ENCODE assay signal across 20 mouse cellular contexts in genomic region chr5:123046916-123047315, GRCm38 (mm10). TPM values are rescaled to one million over a fixed set of nuclear protein-coding genes. Genes with fewer than 3 reads are reported as not detected.
"Had no signal": no experiment of that assay in that cellular context is flagged by ENCODE, and none has a peak within 500 bp of the region (broad histone marks: within the 10 kb centered on the region; RNA-seq: fewer than 3 reads in every experiment).

Gene Morn3 (minus strand): TSS chr5:123047016.

- H3K4me3 ChIP-seq: layer of hippocampus, adult 2 months; limb, embryonic 10.5 days; limb, embryonic 13.5 days; liver, embryonic 12.5 days; liver, embryonic 15.5 days; midbrain, embryonic 12.5 days; midbrain, embryonic 15.5 days had no signal

- H3K4me2 ChIP-seq: limb, embryonic 13.5 days; liver, embryonic 12.5 days; liver, embryonic 15.5 days; midbrain, embryonic 12.5 days; midbrain, embryonic 15.5 days had no signal

- H3K9me3 ChIP-seq: limb, embryonic 10.5 days; limb, embryonic 13.5 days; liver, embryonic 15.5 days; midbrain, embryonic 12.5 days; midbrain, embryonic 15.5 days had no signal

- H3K27ac ChIP-seq: layer of hippocampus, adult 2 months; limb, embryonic 10.5 days; limb, embryonic 13.5 days; liver, embryonic 12.5 days; liver, embryonic 15.5 days; macrophage; midbrain, embryonic 12.5 days; midbrain, embryonic 15.5 days had no signal

- H3K36me3 ChIP-seq: limb, embryonic 10.5 days; limb, embryonic 13.5 days; liver, embryonic 12.5 days; liver, embryonic 15.5 days; midbrain, embryonic 12.5 days; midbrain, embryonic 15.5 days had no signal

- H3K9ac ChIP-seq: limb, embryonic 13.5 days; liver, embryonic 12.5 days; liver, embryonic 15.5 days; midbrain, embryonic 12.5 days; midbrain, embryonic 15.5 days had no signal

- ATAC-seq: liver, embryonic 12.5 days; midbrain, embryonic 15.5 days had no signal

- DNase-seq: kidney, adult 9 months; kidney, postnatal 14 days; kidney, postnatal 4 days; layer of hippocampus, adult 9-11 months; liver; lung, adult 18-20 months; lung, postnatal 14 days; thymus, postnatal 25 days had no signal

- H3K27me3 ChIP-seq: limb, embryonic 13.5 days; liver, embryonic 12.5 days; midbrain, embryonic 12.5 days; midbrain, embryonic 15.5 days had no signal

RNA-seq across cellular contexts. Expression of gene Morn3, which starts in this region (rescaled TPM):
- total RNA-seq: layer of hippocampus, adult 2 months; megakaryocyte, adult 5-6 weeks had no signal
- polyA plus RNA-seq: limb, embryonic 10.5 days; limb, embryonic 13.5 days; liver, embryonic 12.5 days; liver, embryonic 15.5 days; macrophage; midbrain, embryonic 12.5 days; midbrain, embryonic 15.5 days; neural tube, embryonic 11.5 days; small intestine, adult 2 months; spleen, adult 2 months had no signal
